Mouse (Mus musculus): ENCODE data around the gene Rfc4.

GRCm38 (mm10) chr16:23122446-23122845, 5.1 kb downstream of the Rfc4 start:
- no peak for TF ChIP-seq CTCF (IDR thresholded peaks at IDR 0.05)
- no peak for TF ChIP-seq EP300 (IDR thresholded peaks at IDR 0.05)

All from lung, postnatal 0 days (tissue).